Mouse (Mus musculus) gastrocnemius, adult 2 months (tissue): ENCODE results near the gene Tagln3. TPM values are rescaled to one million over a fixed set of nuclear protein-coding genes. Genes with fewer than 3 reads are reported as not detected.

Experiments
- DNase-seq: peaks from one replicate; pipeline ENCODE4 v3.0.0; 2022
- H3K27ac ChIP-seq: fragments of 200-600 bp; 2 replicates; pipeline ENCODE4 v1.8.1; 2022; ENCODE audit warnings: mild to moderate bottlenecking
- H3K4me3 ChIP-seq: fragments of 200-600 bp; 2 replicates; pipeline ENCODE4 v1.8.1; 2022; ENCODE audit warnings: mild to moderate bottlenecking, moderate library complexity
- CTCF ChIP-seq: fragments of 200-600 bp; IDR thresholded peaks from 2 replicates; pipeline ENCODE4 v1.8.1; 2022; ENCODE audit warnings: antibody characterized with exemption, mild to moderate bottlenecking, moderate library complexity
- intact Hi-C: fragments of 180-260 bp; cut with DNase I; formaldehyde crosslinking; loops from one replicate; pipeline ENCODE4 v1.15.1; 2025
- total RNA-seq, 2 experiments: library from RNA; stranded (reverse); gene quantifications; 2 replicates each; pipeline ENCODE4 v1.2.3; 2021

Tagln3 gene
- total RNA-seq, 2 experiments from 2014 or later, result 0.26 to 1.2 TPM

- DNase-seq, result no peak
- Histone ChIP-seq H3K27ac (no peak overlapping the region), H3K4me3 (no peak overlapping the region)
- no peak for TF ChIP-seq CTCF
- intact Hi-C loops, result no loop called here
Measured at GRCm38 (mm10) chr16:45666136-45666535, 58.3 kb downstream of the Tagln3 start.

- Histone ChIP-seq H3K4me3 (no peak overlapping the region), H3K27ac (no peak overlapping the region)
- TF ChIP-seq CTCF, result no peak
- DNase-seq, result no peak
- intact Hi-C loops, result no loop called here
Measured at GRCm38 (mm10) chr16:45662381-45662780, 62.0 kb downstream of the Tagln3 start.

Other genes starting within 250 kb of the Tagln3 start
- under 1 TPM; 0.08 to 0.23 TPM for gene Gm609, start 231.6 kb downstream of the Tagln3 start, total RNA-seq
- not detected for gene Gm17783, start 192.6 kb downstream of the Tagln3 start, total RNA-seq
- not detected for gene Slc9c1, start 189.3 kb downstream of the Tagln3 start, total RNA-seq
- not detected for gene Gcsam, start 114.2 kb downstream of the Tagln3 start, total RNA-seq
- gene BC016579, start 70.5 kb downstream of the Tagln3 start, total RNA-seq, result not detected
- gene Tmprss7, start 30.9 kb downstream of the Tagln3 start, total RNA-seq, result not detected
- 10 to 100 TPM; 11.4 to 13.6 TPM for gene Abhd10, start 18.3 kb upstream of the Tagln3 start, total RNA-seq
- gene Phldb2, start 229.0 kb upstream of the Tagln3 start, total RNA-seq, result 1 to 10 TPM; 5.2 to 6.8 TPM